Mouse (Mus musculus) Muller cell, postnatal 12 days (primary cell): ENCODE data around the gene Rpl27.
"Not testable (repeated sequence)": the region's sequence is repeated elsewhere in the genome, so short reads cannot be mapped to it uniquely, and the experiment has no call there.

Experiments
- DNase-seq: peaks from one replicate; pipeline ENCODE4 v3.0.0-alpha.2; 2015; ENCODE audit errors: inconsistent ontology term

Gene Rpl27

GRCm38 (mm10) chr11:101467477-101468262 is 25.6 kb downstream of the Rpl27 start:
- peak; percentile 92 for DNase-seq

GRCm38 (mm10) chr11:101468263-101468688 is 26.2 kb downstream of the Rpl27 start:
- no peak for DNase-seq

- no peak for DNase-seq
These were observed 26.6 kb downstream of the Rpl27 start for GRCm38 (mm10) chr11:101468731-101469130.

- DNase-seq: no peak
These were observed 27.1 kb downstream of the Rpl27 start for GRCm38 (mm10) chr11:101469155-101469554.

- DNase-seq: no peak
These were observed 28.1 kb downstream of the Rpl27 start for GRCm38 (mm10) chr11:101470206-101470605.

GRCm38 (mm10) chr11:101471926-101472325 is 29.8 kb downstream of the Rpl27 start:
- no peak for DNase-seq

GRCm38 (mm10) chr11:101472336-101472735 is 30.2 kb downstream of the Rpl27 start:
- DNase-seq: no peak

- DNase-seq: not testable (repeated sequence)
These were observed 31.6 kb downstream of the Rpl27 start for GRCm38 (mm10) chr11:101473686-101474085.

GRCm38 (mm10) chr11:101474298-101474697 is 32.2 kb downstream of the Rpl27 start:
- no peak for DNase-seq

GRCm38 (mm10) chr11:101476361-101476760 is 34.3 kb downstream of the Rpl27 start:
- not testable (repeated sequence) for DNase-seq

- DNase-seq: no peak
These were observed 35.1 kb downstream of the Rpl27 start for GRCm38 (mm10) chr11:101477194-101477551.

GRCm38 (mm10) chr11:101477552-101478211 is 35.6 kb downstream of the Rpl27 start:
- DNase-seq: no peak

- DNase-seq: peak; percentile 79
These were observed 37.1 kb downstream of the Rpl27 start for GRCm38 (mm10) chr11:101479171-101479635.

GRCm38 (mm10) chr11:101480912-101481311 is 38.8 kb downstream of the Rpl27 start:
- DNase-seq: no peak

- no peak for DNase-seq
These were observed 41.7 kb downstream of the Rpl27 start for GRCm38 (mm10) chr11:101483804-101484203.

- no peak for DNase-seq
These were observed 42.1 kb downstream of the Rpl27 start for GRCm38 (mm10) chr11:101484245-101484644.

- DNase-seq: no peak
These were observed 42.7 kb downstream of the Rpl27 start for GRCm38 (mm10) chr11:101484814-101485213.

- no peak for DNase-seq
These were observed 43.5 kb downstream of the Rpl27 start for GRCm38 (mm10) chr11:101485509-101486028.

- DNase-seq: no peak
These were observed 44.0 kb downstream of the Rpl27 start for GRCm38 (mm10) chr11:101486126-101486525.
